Mouse (Mus musculus): ENCODE data around the gene Chst5. TPM values are rescaled to one million over a fixed set of nuclear protein-coding genes. Genes with fewer than 3 reads are reported as not detected.

The Chst5 gene
- polyA plus RNA-seq, 1 experiment from 2014 or later: not detected

GRCm38 (mm10) chr8:111894955-111895354 is 15.3 kb downstream of the Chst5 start:
- Histone ChIP-seq H3K9ac (replicated peaks) (no peak overlapping the region), H3K4me2 (ENCODE audit: low read depth, low read length) (no peak overlapping the region), H3K27me3 (ENCODE audit: insufficient read depth, low read length) (peaks cover 20% of the 10 kb centered on the region), H3K27ac (ENCODE audit: low read depth) (no peak overlapping the region), H3K4me1 (ENCODE audit: insufficient read depth) (no peaks in the 10 kb centered on the region), H3K4me3 (ENCODE audit: low read depth, low read length) (no peak overlapping the region), H3K36me3 (replicated peaks; ENCODE audit: insufficient read depth, low read length) (no peaks in the 10 kb centered on the region), H3K9me3 (ENCODE audit: low read length) (no peaks in the 10 kb centered on the region)
- TF ChIP-seq CTCF (IDR thresholded peaks at IDR 0.05; ENCODE audit: low read depth) (peak; percentile 63), EP300 (IDR thresholded peaks at IDR 0.05; ENCODE audit: low read depth) (no peak)
- no peak for DNase-seq
- 85% methylated on average over 7 of the region's 7 CpGs for WGBS (ENCODE audit: insufficient replicate concordance)
- no peak for ATAC-seq

- H3K27me3 ChIP-seq (ENCODE audit: insufficient read depth, low read length): peaks cover 35% of the 10 kb centered on the region
- no peak overlapping the region for H3K27ac ChIP-seq (ENCODE audit: low read depth)
- no peaks in the 10 kb centered on the region for H3K4me1 ChIP-seq (ENCODE audit: insufficient read depth)
- H3K9me3 ChIP-seq (ENCODE audit: low read length): no peaks in the 10 kb centered on the region
- TF ChIP-seq EP300 (IDR thresholded peaks at IDR 0.05; ENCODE audit: low read depth): no peak
- TF ChIP-seq CTCF (IDR thresholded peaks at IDR 0.05; ENCODE audit: low read depth): no peak
- no peaks in the 10 kb centered on the region for H3K36me3 ChIP-seq (replicated peaks; ENCODE audit: insufficient read depth, low read length)
- whole genome bisulfite sequencing (ENCODE audit: insufficient replicate concordance): 32% methylated on average over 5 of the region's 5 CpGs
- DNase-seq (no peak), ATAC-seq (no peak)
- H3K4me3 ChIP-seq (ENCODE audit: low read depth, low read length): no peak overlapping the region
- no peak overlapping the region for H3K4me2 ChIP-seq (ENCODE audit: low read depth, low read length)
- H3K9ac ChIP-seq (replicated peaks): no peak overlapping the region
Measured at GRCm38 (mm10) chr8:111892615-111893014, 17.6 kb downstream of the Chst5 start.

- no peak for ATAC-seq
- H3K4me1 ChIP-seq (ENCODE audit: insufficient read depth): no peaks in the 10 kb centered on the region
- no peaks in the 10 kb centered on the region for H3K9me3 ChIP-seq (ENCODE audit: low read length)
- H3K9ac ChIP-seq (replicated peaks): no peak overlapping the region
- no peak for TF ChIP-seq EP300 (IDR thresholded peaks at IDR 0.05; ENCODE audit: low read depth)
- TF ChIP-seq CTCF (IDR thresholded peaks at IDR 0.05; ENCODE audit: low read depth): no peak
- H3K4me2 ChIP-seq (ENCODE audit: low read depth, low read length): no peak overlapping the region
- no peak overlapping the region for H3K4me3 ChIP-seq (ENCODE audit: low read depth, low read length)
- no peak overlapping the region for H3K27ac ChIP-seq (ENCODE audit: low read depth)
- H3K36me3 ChIP-seq (replicated peaks; ENCODE audit: insufficient read depth, low read length): no peaks in the 10 kb centered on the region
- DNase-seq: no peak
- 17% methylated on average over 8 of the region's 8 CpGs for WGBS (ENCODE audit: insufficient replicate concordance)
- peaks cover 35% of the 10 kb centered on the region for H3K27me3 ChIP-seq (ENCODE audit: insufficient read depth, low read length)
Measured at GRCm38 (mm10) chr8:111891983-111892382, 18.3 kb downstream of the Chst5 start.

GRCm38 (mm10) chr8:111890911-111891303 is 19.3 kb downstream of the Chst5 start:
- no peak overlapping the region for H3K27ac ChIP-seq (ENCODE audit: low read depth)
- H3K36me3 ChIP-seq (replicated peaks; ENCODE audit: insufficient read depth, low read length): no peaks in the 10 kb centered on the region
- no peaks in the 10 kb centered on the region for H3K9me3 ChIP-seq (ENCODE audit: low read length)
- ATAC-seq (no peak), DNase-seq (no peak)
- 52% methylated on average over 6 of the region's 6 CpGs for WGBS (ENCODE audit: insufficient replicate concordance)
- peaks cover 35% of the 10 kb centered on the region for H3K27me3 ChIP-seq (ENCODE audit: insufficient read depth, low read length)
- no peak overlapping the region for H3K9ac ChIP-seq (replicated peaks)
- no peak overlapping the region for H3K4me2 ChIP-seq (ENCODE audit: low read depth, low read length)
- no peaks in the 10 kb centered on the region for H3K4me1 ChIP-seq (ENCODE audit: insufficient read depth)
- H3K4me3 ChIP-seq (ENCODE audit: low read depth, low read length): no peak overlapping the region
- TF ChIP-seq EP300 (IDR thresholded peaks at IDR 0.05; ENCODE audit: low read depth) (no peak), CTCF (IDR thresholded peaks at IDR 0.05; ENCODE audit: low read depth) (no peak)

GRCm38 (mm10) chr8:111889931-111890910 is 20.0 kb downstream of the Chst5 start:
- H3K4me3 ChIP-seq (ENCODE audit: low read depth, low read length): no peak overlapping the region
- ATAC-seq (no peak), DNase-seq (no peak)
- no peak overlapping the region for H3K4me2 ChIP-seq (ENCODE audit: low read depth, low read length)
- 15% methylated on average over 86 of the region's 86 CpGs for WGBS (ENCODE audit: insufficient replicate concordance)
- no peak overlapping the region for H3K9ac ChIP-seq (replicated peaks)
- no peak for TF ChIP-seq EP300 (IDR thresholded peaks at IDR 0.05; ENCODE audit: low read depth)
- no peaks in the 10 kb centered on the region for H3K36me3 ChIP-seq (replicated peaks; ENCODE audit: insufficient read depth, low read length)
- peaks cover 35% of the 10 kb centered on the region for H3K27me3 ChIP-seq (ENCODE audit: insufficient read depth, low read length)
- H3K4me1 ChIP-seq (ENCODE audit: insufficient read depth): no peaks in the 10 kb centered on the region
- H3K27ac ChIP-seq (ENCODE audit: low read depth): no peak overlapping the region
- H3K9me3 ChIP-seq (ENCODE audit: low read length): no peaks in the 10 kb centered on the region

- no peaks in the 10 kb centered on the region for H3K36me3 ChIP-seq (replicated peaks; ENCODE audit: insufficient read depth, low read length)
- H3K27me3 ChIP-seq (ENCODE audit: insufficient read depth, low read length): peaks cover 35% of the 10 kb centered on the region
- no peaks in the 10 kb centered on the region for H3K4me1 ChIP-seq (ENCODE audit: insufficient read depth)
- no peak for ATAC-seq
- no peak overlapping the region for H3K4me3 ChIP-seq (ENCODE audit: low read depth, low read length)
- WGBS (ENCODE audit: insufficient replicate concordance): 49% methylated on average over 7 of the region's 7 CpGs
- no peak overlapping the region for H3K4me2 ChIP-seq (ENCODE audit: low read depth, low read length)
- no peaks in the 10 kb centered on the region for H3K9me3 ChIP-seq (ENCODE audit: low read length)
- H3K27ac ChIP-seq (ENCODE audit: low read depth): no peak overlapping the region
- no peak for TF ChIP-seq CTCF (IDR thresholded peaks at IDR 0.05; ENCODE audit: low read depth)
- TF ChIP-seq EP300 (IDR thresholded peaks at IDR 0.05; ENCODE audit: low read depth): no peak
- no peak for DNase-seq
- no peak overlapping the region for H3K9ac ChIP-seq (replicated peaks)
Measured at GRCm38 (mm10) chr8:111888091-111888650, 22.1 kb downstream of the Chst5 start.

All from liver, postnatal 0 days (tissue).